Mouse (Mus musculus) lung, embryonic 14.5 days (tissue): ENCODE data around the gene Naf1. TPM values are rescaled to one million over a fixed set of nuclear protein-coding genes. Genes with fewer than 3 reads are reported as not detected.

Experiments used
- ATAC-seq: fragments of 200-750 bp; cut with Nextera tagmentation; 2 replicates; pipeline ENCODE4 v1.8.0; 2017; ENCODE audit warnings: mild to moderate bottlenecking, moderate TSS enrichment, moderate library complexity; ENCODE audit not compliant: insufficient read depth
- DNase-seq: peaks from one replicate; pipeline ENCODE4 v3.0.0-alpha.2; 2015
- H3K27ac ChIP-seq: fragments of 300-500 bp; sonication (generic); 2 replicates; pipeline ENCODE4 v1.5.1; 2014; ENCODE audit warnings: low read depth, mild to moderate bottlenecking, moderate library complexity
- H3K27me3 ChIP-seq: fragments of 300-500 bp; sonication (generic); 2 replicates; pipeline ENCODE4 v1.6.1; 2014; ENCODE audit warnings: low read length, control low read depth; ENCODE audit not compliant: insufficient read depth
- H3K36me3 ChIP-seq: fragments of 300-500 bp; sonication (generic); 2 replicates; pipeline ENCODE4 v1.6.1; 2014; ENCODE audit warnings: control low read depth; ENCODE audit not compliant: insufficient read depth
- H3K4me1 ChIP-seq: fragments of 300-500 bp; sonication (generic); 2 replicates; pipeline ENCODE4 v1.6.1; 2014; ENCODE audit warnings: antibody characterized with exemption, control low read depth; ENCODE audit not compliant: insufficient read depth
- H3K4me2 ChIP-seq: fragments of 300-500 bp; sonication (generic); 2 replicates; pipeline ENCODE4 v1.6.1; 2014; ENCODE audit warnings: mild to moderate bottlenecking
- H3K4me3 ChIP-seq: fragments of 300-500 bp; sonication (generic); 2 replicates; pipeline ENCODE4 v1.5.1; 2014; ENCODE audit warnings: low read depth, low read length
- H3K9ac ChIP-seq: fragments of 300-500 bp; sonication (generic); 2 replicates; pipeline ENCODE4 v1.6.1; 2014
- H3K9me3 ChIP-seq: fragments of 300-500 bp; sonication (generic); 2 replicates; pipeline ENCODE4 v1.6.1; 2016; ENCODE audit warnings: low read depth, low read length, control low read depth
- CTCF ChIP-seq: IDR thresholded peaks from 2 replicates; pipeline ENCODE4 v1.5.1; 2016; ENCODE audit warnings: antibody characterized with exemption, low read depth
- WGBS: fragments of 180-500 bp; shearing (Covaris S2); extraction: QIAGEN DNeasy Blood & Tissue Kit; methylation state at CpG from one replicate; pipeline ENCODE4 v1.1.7; 2014; 5-methylcytosine and 5-hydroxymethylcytosine counted together
- polyA plus RNA-seq: library from polyadenylated mRNA; unstranded; fragments of >200 nt; fragmentation: Nextera tagmentation; extraction: Ambion mirVana; gene quantifications from 2 replicates; pipeline ENCODE4 v1.2.1, GENCODE M21; 2014

The Naf1 gene
- polyA plus RNA-seq, 1 experiment from 2014 or later: 6.1 TPM

- Histone ChIP-seq H3K27ac (no peak overlapping the region), H3K9ac (no peak overlapping the region), H3K4me3 (no peak overlapping the region), H3K4me1 (no peaks in the 10 kb centered on the region), H3K27me3 (no peaks in the 10 kb centered on the region), H3K9me3 (no peaks in the 10 kb centered on the region), H3K4me2 (no peak overlapping the region), H3K36me3 (no peaks in the 10 kb centered on the region)
- DNase-seq (peak; percentile 48), ATAC-seq (no peak)
- WGBS: 56% methylated on average over 14 of the region's 14 CpGs
- TF ChIP-seq CTCF: peak; percentile 54
Measured at GRCm38 (mm10) chr8:66913616-66914536, 53.9 kb downstream of the Naf1 start.

GRCm38 (mm10) chr8:66916056-66916455, 56.0 kb downstream of the Naf1 start:
- ATAC-seq: no peak
- H3K4me3 ChIP-seq: no peak overlapping the region
- WGBS: 55% methylated on average over 7 of the region's 7 CpGs

GRCm38 (mm10) chr8:66917695-66918467, 57.9 kb downstream of the Naf1 start:
- ATAC-seq: peak; percentile 63; the same call in 1 of the 2 replicates
- no peak for TF ChIP-seq CTCF
- Histone ChIP-seq H3K9ac (no peak overlapping the region), H3K27ac (no peak overlapping the region), H3K36me3 (no peaks in the 10 kb centered on the region), H3K27me3 (no peaks in the 10 kb centered on the region), H3K4me3 (no peak overlapping the region), H3K4me1 (no peaks in the 10 kb centered on the region), H3K4me2 (no peak overlapping the region), H3K9me3 (no peaks in the 10 kb centered on the region)
- WGBS: 54% methylated on average over 6 of the region's 6 CpGs
- peak; percentile 4 for DNase-seq

More at GRCm38 (mm10) chr8:66916056-66916455, 56.0 kb downstream of the Naf1 start:
- Histone ChIP-seq H3K4me2 (no peak overlapping the region), H3K27me3 (no peaks in the 10 kb centered on the region), H3K27ac (no peak overlapping the region), H3K4me1 (no peaks in the 10 kb centered on the region), H3K9ac (no peak overlapping the region), H3K36me3 (no peaks in the 10 kb centered on the region), H3K9me3 (no peaks in the 10 kb centered on the region)
- DNase-seq: no peak
- TF ChIP-seq CTCF: no peak

GRCm38 (mm10) chr8:66918471-66918870, 58.5 kb downstream of the Naf1 start:
- no peak overlapping the region for H3K9ac ChIP-seq
- no peak overlapping the region for H3K27ac ChIP-seq
- WGBS: 68% methylated on average over 4 of the region's 4 CpGs
- no peak overlapping the region for H3K4me3 ChIP-seq
- no peaks in the 10 kb centered on the region for H3K9me3 ChIP-seq
- ATAC-seq: no peak
- no peak for DNase-seq
- no peaks in the 10 kb centered on the region for H3K4me1 ChIP-seq
- TF ChIP-seq CTCF: no peak
- H3K36me3 ChIP-seq: no peaks in the 10 kb centered on the region
- H3K4me2 ChIP-seq: no peak overlapping the region
- H3K27me3 ChIP-seq: no peaks in the 10 kb centered on the region

GRCm38 (mm10) chr8:66933746-66934145, 73.7 kb downstream of the Naf1 start:
- H3K9me3 ChIP-seq: 0 out of 2 replicates have a peak, but pooled peaks cover 2% of the 10 kb centered on the region
- H3K36me3 ChIP-seq: no peaks in the 10 kb centered on the region
- ATAC-seq: no peak
- H3K4me2 ChIP-seq: no peak overlapping the region
- no peak overlapping the region for H3K4me3 ChIP-seq
- no peak for DNase-seq
- 89% methylated on average over 4 of the region's 4 CpGs for WGBS
- H3K27me3 ChIP-seq: no peaks in the 10 kb centered on the region
- H3K9ac ChIP-seq: no peak overlapping the region
- no peak overlapping the region for H3K27ac ChIP-seq
- TF ChIP-seq CTCF: no peak
- H3K4me1 ChIP-seq: no peaks in the 10 kb centered on the region

- H3K4me1 ChIP-seq: no peaks in the 10 kb centered on the region
- no peaks in the 10 kb centered on the region for H3K27me3 ChIP-seq
- DNase-seq: no peak
- 78% methylated on average over 3 of the region's 3 CpGs for WGBS
- no peak overlapping the region for H3K4me3 ChIP-seq
- TF ChIP-seq CTCF: no peak
- H3K9me3 ChIP-seq: 0 out of 2 replicates have a peak, but pooled peaks cover 2% of the 10 kb centered on the region
- no peaks in the 10 kb centered on the region for H3K36me3 ChIP-seq
- no peak for ATAC-seq
- H3K9ac ChIP-seq: no peak overlapping the region
- H3K27ac ChIP-seq: no peak overlapping the region
- H3K4me2 ChIP-seq: no peak overlapping the region
Measured at GRCm38 (mm10) chr8:66936236-66936635, 76.2 kb downstream of the Naf1 start.

Other genes starting within 250 kb of the Naf1 start
- gene Npy5r, start 172.1 kb upstream of the Naf1 start, polyA plus RNA-seq: 0.09 and 0.17 TPM in 2 replicates
- gene Npy1r, start 163.0 kb upstream of the Naf1 start, polyA plus RNA-seq: 0.89 and 0.92 TPM in 2 replicates